Mouse (Mus musculus) limb, embryonic 12.5 days (tissue): ENCODE measurements around the gene Astn2. TPM values are rescaled to one million over a fixed set of nuclear protein-coding genes. Genes with fewer than 3 reads are reported as not detected.

Experiments
- ATAC-seq: fragments of 200-750 bp; cut with Nextera tagmentation; 2 replicates; pipeline ENCODE4 v1.8.0; 2017; ENCODE audit warnings: low read depth, moderate TSS enrichment; ENCODE audit not compliant: insufficient number of reproducible peaks, insufficient read depth, low FRiP score, low TSS enrichment
- H3K27ac ChIP-seq: fragments of 300-500 bp; sonication (generic); 2 replicates; pipeline ENCODE4 v1.5.1; 2016; ENCODE audit warnings: mild to moderate bottlenecking, moderate library complexity
- H3K27me3 ChIP-seq: fragments of 300-500 bp; sonication (generic); 2 replicates; pipeline ENCODE4 v1.6.1; 2016; ENCODE audit warnings: mild to moderate bottlenecking, moderate library complexity
- H3K36me3 ChIP-seq: fragments of 300-500 bp; sonication (generic); 2 replicates; pipeline ENCODE4 v1.6.1; 2016; ENCODE audit warnings: mild to moderate bottlenecking, moderate library complexity
- H3K4me1 ChIP-seq: fragments of 300-500 bp; sonication (generic); replicated peaks from 2 replicates; pipeline ENCODE4 v1.6.1; 2016
- H3K4me2 ChIP-seq: fragments of 300-500 bp; sonication (generic); 2 replicates; pipeline ENCODE4 v1.6.1; 2016; ENCODE audit warnings: mild to moderate bottlenecking, moderate library complexity
- H3K4me3 ChIP-seq: fragments of 300-500 bp; sonication (generic); replicated peaks from 2 replicates; pipeline ENCODE4 v1.5.1; 2016; ENCODE audit warnings: mild to moderate bottlenecking
- H3K9ac ChIP-seq: fragments of 300-500 bp; sonication (generic); replicated peaks from 2 replicates; pipeline ENCODE4 v1.6.1; 2016; ENCODE audit warnings: mild to moderate bottlenecking, moderate library complexity
- H3K9me3 ChIP-seq: fragments of 300-500 bp; sonication (generic); 2 replicates; pipeline ENCODE4 v1.6.1; 2016; ENCODE audit warnings: mild to moderate bottlenecking, moderate library complexity
- WGBS: fragments of 180-500 bp; shearing (Covaris S2); methylation state at CpG from one replicate; pipeline ENCODE4 v1.1.7; 2016; 5-methylcytosine and 5-hydroxymethylcytosine counted together
- polyA plus RNA-seq: library from polyadenylated mRNA; unstranded; fragments of >200 nt; fragmentation: Nextera tagmentation; extraction: Ambion mirVana; gene quantifications from 2 replicates; pipeline ENCODE4 v1.2.1, GENCODE M21; 2016

Gene Astn2
- polyA plus RNA-seq, 1 experiment from 2014 or later = 1.6 TPM

DNA sequence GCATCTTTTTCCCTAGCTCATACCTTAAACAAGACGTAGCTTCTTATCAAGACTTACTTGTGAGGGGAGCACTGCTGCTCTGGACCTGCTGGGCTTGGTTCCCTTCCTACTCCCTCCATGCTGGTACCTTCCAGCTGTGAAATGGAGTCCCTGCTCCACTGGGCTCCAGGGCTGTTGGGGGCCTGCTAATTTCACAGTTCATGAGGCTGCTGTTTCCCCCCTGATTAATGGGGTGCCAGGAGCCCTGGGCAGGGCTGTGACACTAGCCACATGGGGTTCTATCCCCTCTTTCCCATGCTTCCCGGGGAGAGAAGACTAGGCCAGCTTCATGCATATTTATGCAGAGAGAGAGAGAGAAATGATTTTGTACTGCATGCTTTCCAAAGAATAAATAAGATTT, 234.9 kb downstream of the Astn2 start:
- no peak for ATAC-seq
- no peak overlapping the region for H3K27ac ChIP-seq
- H3K36me3 ChIP-seq = no peaks in the 10 kb centered on the region
- no peaks in the 10 kb centered on the region for H3K9me3 ChIP-seq
- no peak overlapping the region for H3K4me3 ChIP-seq
- no peak overlapping the region for H3K9ac ChIP-seq
- no peaks in the 10 kb centered on the region for H3K4me1 ChIP-seq
- no peak overlapping the region for H3K4me2 ChIP-seq
- 40% methylated on average over 2 of the region's 2 CpGs for WGBS
- no peaks in the 10 kb centered on the region for H3K27me3 ChIP-seq

DNA sequence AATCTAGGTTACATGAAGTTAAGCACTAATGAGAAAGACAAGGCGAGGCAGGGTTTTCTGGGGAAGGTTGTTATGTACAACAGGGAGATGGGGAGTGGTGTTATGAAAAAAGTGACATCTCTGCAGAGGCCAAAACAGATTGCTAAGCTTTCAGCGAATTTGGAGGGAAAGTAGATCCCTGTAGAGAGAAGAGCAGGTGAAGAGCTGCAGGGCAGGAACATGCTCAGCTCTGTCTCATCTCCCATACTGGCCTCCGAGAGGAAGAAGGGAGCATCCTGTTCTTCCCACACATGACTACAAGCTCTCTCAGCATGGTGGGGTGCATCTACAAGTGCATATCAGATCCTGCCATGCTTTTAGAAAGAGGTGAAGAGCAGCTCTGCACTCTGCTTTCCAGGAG, 245.7 kb downstream of the Astn2 start:
- Histone ChIP-seq H3K36me3 (no peaks in the 10 kb centered on the region), H3K4me2 (no peak overlapping the region), H3K27ac (no peak overlapping the region), H3K4me1 (no peaks in the 10 kb centered on the region), H3K9me3 (no peaks in the 10 kb centered on the region), H3K9ac (no peak overlapping the region), H3K27me3 (no peaks in the 10 kb centered on the region), H3K4me3 (no peak overlapping the region)
- 78% methylated on average over 3 of the region's 3 CpGs for WGBS
- no peak for ATAC-seq

- Histone ChIP-seq H3K4me2 (no peak overlapping the region), H3K9me3 (no peaks in the 10 kb centered on the region), H3K36me3 (no peaks in the 10 kb centered on the region), H3K4me1 (no peaks in the 10 kb centered on the region), H3K27ac (no peak overlapping the region), H3K4me3 (no peak overlapping the region), H3K27me3 (no peaks in the 10 kb centered on the region), H3K9ac (no peak overlapping the region)
- 75% methylated on average over 3 of the region's 3 CpGs for WGBS
- no peak for ATAC-seq
These were observed 246.8 kb downstream of the Astn2 start for GRCm38 (mm10) chr4:66157439-66158113.

- ATAC-seq = no peak
- no peak overlapping the region for H3K4me3 ChIP-seq
- no peaks in the 10 kb centered on the region for H3K27me3 ChIP-seq
- no peak overlapping the region for H3K9ac ChIP-seq
- no peak overlapping the region for H3K4me2 ChIP-seq
- WGBS = 91% methylated on average over 5 of the region's 5 CpGs
- H3K27ac ChIP-seq = no peak overlapping the region
- no peaks in the 10 kb centered on the region for H3K36me3 ChIP-seq
- H3K4me1 ChIP-seq = no peaks in the 10 kb centered on the region
- H3K9me3 ChIP-seq = no peaks in the 10 kb centered on the region
These were observed 257.9 kb downstream of the Astn2 start for GRCm38 (mm10) chr4:66146546-66146945.

GRCm38 (mm10) chr4:66126181-66126580, 278.2 kb downstream of the Astn2 start:
- no peak for ATAC-seq
- H3K9ac ChIP-seq = no peak overlapping the region

DNA sequence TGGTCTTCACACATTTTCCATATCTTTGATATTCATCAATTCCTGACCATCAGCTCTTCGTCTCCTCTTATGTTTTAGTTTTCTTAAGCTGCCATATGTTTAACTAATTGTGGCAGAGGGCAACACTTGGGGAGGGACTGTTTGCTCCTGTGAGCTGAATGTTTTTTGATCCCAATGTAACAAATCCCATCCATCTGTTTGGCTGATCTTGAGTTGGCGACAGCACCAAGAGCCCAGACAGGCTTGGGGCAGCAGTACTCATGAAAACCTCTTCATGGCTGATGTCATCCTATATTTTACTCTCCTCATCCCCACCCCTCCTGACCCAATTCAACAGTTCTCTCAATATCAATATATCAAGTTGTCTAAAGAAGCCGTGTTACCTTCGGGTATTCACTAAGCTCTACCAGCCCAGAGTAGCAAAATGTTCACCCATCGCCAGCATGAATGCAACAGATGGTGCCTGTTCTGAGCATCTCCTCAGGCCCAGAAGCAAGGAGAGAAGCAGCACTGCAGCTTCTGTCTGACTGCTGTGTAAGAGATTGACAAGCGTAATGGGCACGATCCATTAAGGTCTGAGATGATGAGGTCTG, 281.5 kb downstream of the Astn2 start:
- H3K27me3 ChIP-seq = no peaks in the 10 kb centered on the region
- no peak overlapping the region for H3K4me3 ChIP-seq
- no peak overlapping the region for H3K4me2 ChIP-seq
- no peak for ATAC-seq
- H3K27ac ChIP-seq = no peak overlapping the region
- no peaks in the 10 kb centered on the region for H3K9me3 ChIP-seq
- H3K4me1 ChIP-seq = 0 out of 2 replicates have a peak, but pooled peaks cover 4% of the 10 kb centered on the region
- no peak overlapping the region for H3K9ac ChIP-seq
- H3K36me3 ChIP-seq = no peaks in the 10 kb centered on the region
- 86% methylated on average over 7 of the region's 7 CpGs for WGBS

More at GRCm38 (mm10) chr4:66126181-66126580, 278.2 kb downstream of the Astn2 start:
- Histone ChIP-seq H3K9me3 (no peaks in the 10 kb centered on the region), H3K4me2 (no peak overlapping the region), H3K36me3 (no peaks in the 10 kb centered on the region), H3K4me1 (no peaks in the 10 kb centered on the region), H3K27ac (no peak overlapping the region), H3K27me3 (no peaks in the 10 kb centered on the region), H3K4me3 (no peak overlapping the region)
- WGBS = 90% methylated on average over 3 of the region's 3 CpGs

DNA sequence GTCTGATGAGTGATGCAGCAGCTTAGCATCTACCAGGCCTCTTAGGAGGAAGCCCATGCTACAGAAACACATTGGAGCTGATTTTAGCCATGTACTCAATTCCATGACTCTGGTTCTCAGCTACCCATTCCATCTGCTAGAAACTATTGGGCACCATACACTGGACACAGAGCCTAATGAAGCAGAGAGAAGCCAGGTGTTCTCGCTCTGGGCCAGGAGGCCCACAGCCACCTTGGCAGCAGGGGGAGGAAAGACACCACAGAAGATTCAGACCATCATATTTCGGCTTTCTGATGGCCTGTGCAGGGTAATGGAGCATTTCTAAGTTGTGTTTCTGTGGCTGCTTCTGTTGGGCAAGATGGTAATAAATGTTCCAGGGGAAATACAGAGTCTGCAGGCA, 290.2 kb downstream of the Astn2 start:
- H3K4me3 ChIP-seq = no peak overlapping the region
- no peak overlapping the region for H3K27ac ChIP-seq
- H3K4me1 ChIP-seq = 0 out of 2 replicates have a peak, but pooled peaks cover 4% of the 10 kb centered on the region
- no peak overlapping the region for H3K9ac ChIP-seq
- no peaks in the 10 kb centered on the region for H3K36me3 ChIP-seq
- H3K4me2 ChIP-seq = no peak overlapping the region
- 80% methylated on average over 2 of the region's 2 CpGs for WGBS
- no peak for ATAC-seq
- no peaks in the 10 kb centered on the region for H3K27me3 ChIP-seq
- H3K9me3 ChIP-seq = no peaks in the 10 kb centered on the region

GRCm38 (mm10) chr4:66102037-66102436, 302.4 kb downstream of the Astn2 start:
- Histone ChIP-seq H3K9me3 (no peaks in the 10 kb centered on the region), H3K36me3 (no peaks in the 10 kb centered on the region), H3K4me3 (no peak overlapping the region), H3K27me3 (no peaks in the 10 kb centered on the region), H3K4me2 (no peak overlapping the region), H3K27ac (no peak overlapping the region), H3K4me1 (peaks cover 3% of the 10 kb centered on the region; the same call in 1 of the 2 replicates), H3K9ac (no peak overlapping the region)
- ATAC-seq = no peak
- 15% methylated on average over 5 of the region's 5 CpGs for WGBS

DNA sequence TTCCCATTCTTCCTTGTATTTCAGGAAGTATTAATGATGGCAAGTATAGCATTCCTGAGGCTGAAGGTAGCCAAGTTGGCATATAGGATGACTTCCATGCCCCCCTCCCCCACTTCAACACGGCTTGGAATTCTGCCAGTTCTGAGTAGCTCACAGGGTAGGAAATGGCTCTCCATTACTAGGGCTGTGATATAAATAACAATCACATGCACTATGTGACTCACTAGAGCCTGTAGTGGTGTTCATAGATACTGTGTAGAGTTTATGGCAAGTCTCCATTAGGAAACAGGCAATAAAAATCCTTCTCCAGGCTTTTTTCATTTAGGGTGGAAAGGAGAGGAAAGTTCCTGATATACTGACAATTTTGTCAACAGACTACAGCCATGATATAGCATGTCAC, 306.8 kb downstream of the Astn2 start:
- no peak for ATAC-seq
- Histone ChIP-seq H3K9me3 (no peaks in the 10 kb centered on the region), H3K36me3 (no peaks in the 10 kb centered on the region), H3K4me2 (no peak overlapping the region), H3K9ac (no peak overlapping the region), H3K4me3 (no peak overlapping the region), H3K27ac (no peak overlapping the region), H3K4me1 (peaks cover 3% of the 10 kb centered on the region; the same call in 1 of the 2 replicates), H3K27me3 (no peaks in the 10 kb centered on the region)
- 76% methylated on average over 1 of the region's 1 CpGs for WGBS

GRCm38 (mm10) chr4:66096104-66096503, 308.3 kb downstream of the Astn2 start:
- H3K27ac ChIP-seq = no peak overlapping the region
- no peaks in the 10 kb centered on the region; the same call in 1 of the 2 replicates for H3K4me1 ChIP-seq
- no peaks in the 10 kb centered on the region for H3K27me3 ChIP-seq
- no peak overlapping the region for H3K4me2 ChIP-seq
- 79% methylated on average over 2 of the region's 2 CpGs for WGBS
- no peaks in the 10 kb centered on the region for H3K9me3 ChIP-seq
- no peak overlapping the region for H3K9ac ChIP-seq
- H3K4me3 ChIP-seq = no peak overlapping the region
- no peaks in the 10 kb centered on the region for H3K36me3 ChIP-seq
- no peak for ATAC-seq

GRCm38 (mm10) chr4:66057161-66057560, 347.2 kb downstream of the Astn2 start:
- Histone ChIP-seq H3K36me3 (no peaks in the 10 kb centered on the region), H3K27ac (no peak overlapping the region), H3K9ac (no peak overlapping the region), H3K27me3 (no peaks in the 10 kb centered on the region), H3K4me3 (no peak overlapping the region), H3K4me2 (no peak overlapping the region), H3K4me1 (no peaks in the 10 kb centered on the region), H3K9me3 (no peaks in the 10 kb centered on the region)
- ATAC-seq = no peak

DNA sequence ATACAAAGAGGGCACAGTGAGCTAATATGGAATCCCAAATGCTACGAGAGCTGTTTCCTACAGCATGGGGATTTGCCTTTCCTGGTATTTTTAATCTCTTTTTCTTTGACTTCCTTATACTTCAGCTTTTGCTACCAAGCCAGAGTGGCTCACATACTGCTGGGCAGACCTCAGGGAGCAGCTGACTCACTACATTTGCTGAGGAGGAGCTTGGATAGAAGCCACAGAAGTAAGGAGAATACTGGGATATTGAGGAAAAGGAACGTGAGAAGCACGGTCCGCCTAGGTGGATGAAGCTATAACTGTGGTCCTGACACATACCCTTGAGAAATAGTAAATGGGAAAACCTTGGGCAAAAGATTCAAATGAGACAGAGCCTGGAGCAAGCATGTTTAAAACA, 348.7 kb downstream of the Astn2 start:
- no peaks in the 10 kb centered on the region for H3K27me3 ChIP-seq
- H3K4me3 ChIP-seq = no peak overlapping the region
- H3K4me2 ChIP-seq = no peak overlapping the region
- no peaks in the 10 kb centered on the region for H3K9me3 ChIP-seq
- H3K27ac ChIP-seq = no peak overlapping the region
- 90% methylated on average over 4 of the region's 4 CpGs for WGBS
- H3K4me1 ChIP-seq = no peaks in the 10 kb centered on the region
- ATAC-seq = no peak
- H3K9ac ChIP-seq = no peak overlapping the region
- H3K36me3 ChIP-seq = no peaks in the 10 kb centered on the region
